Mouse (Mus musculus) lung, postnatal 0 days (tissue): Measurements from ENCODE around the gene Pde10a. TPM values are rescaled to one million over a fixed set of nuclear protein-coding genes. Genes with fewer than 3 reads are reported as not detected.

ENCODE experiments used
- ATAC-seq: fragments of 200-750 bp; cut with Nextera tagmentation; 2 replicates; pipeline ENCODE4 v1.8.0; 2017; ENCODE audit warnings: moderate library complexity
- DNase-seq: peaks from one replicate; pipeline ENCODE4 v3.0.0-alpha.2; 2016; ENCODE audit warnings: low spot score
- H3K27ac ChIP-seq: fragments of 300-500 bp; sonication (generic); 2 replicates; pipeline ENCODE4 v1.5.1; 2014; ENCODE audit warnings: antibody characterized with exemption, mild to moderate bottlenecking, low read length, mixed read lengths
- H3K27me3 ChIP-seq: fragments of 300-500 bp; sonication (generic); replicated peaks from 2 replicates; pipeline ENCODE4 v1.6.1; 2014; ENCODE audit warnings: low read length, mixed read lengths; ENCODE audit not compliant: insufficient read depth
- H3K36me3 ChIP-seq: fragments of 300-500 bp; sonication (generic); 2 replicates; pipeline ENCODE4 v1.6.1; 2014; ENCODE audit warnings: low read length, mixed read lengths; ENCODE audit not compliant: insufficient read depth
- H3K4me1 ChIP-seq: fragments of 300-500 bp; sonication (generic); 2 replicates; pipeline ENCODE4 v1.6.1; 2014; ENCODE audit warnings: antibody characterized with exemption, low read depth, low read length, mixed read lengths; ENCODE audit not compliant: insufficient read depth
- H3K4me2 ChIP-seq: fragments of 300-500 bp; sonication (generic); replicated peaks from 2 replicates; pipeline ENCODE4 v1.6.1; 2014; ENCODE audit warnings: low read depth, mild to moderate bottlenecking, low read length, moderate library complexity, mixed read lengths
- H3K4me3 ChIP-seq: fragments of 300-500 bp; sonication (generic); 2 replicates; pipeline ENCODE4 v1.5.1; 2014; ENCODE audit warnings: low read depth, low read length
- H3K9ac ChIP-seq: fragments of 300-500 bp; sonication (generic); replicated peaks from 2 replicates; pipeline ENCODE4 v1.6.1; 2014; ENCODE audit warnings: low read depth, mild to moderate bottlenecking
- H3K9me3 ChIP-seq: fragments of 300-500 bp; sonication (generic); 2 replicates; pipeline ENCODE4 v1.6.1; 2016; ENCODE audit warnings: low read length, mixed read lengths
- CTCF ChIP-seq: IDR thresholded peaks from 2 replicates; pipeline ENCODE4 v1.5.1; 2016; ENCODE audit warnings: antibody characterized with exemption, mild to moderate bottlenecking
- EP300 ChIP-seq: IDR thresholded peaks from 2 replicates; pipeline ENCODE4 v1.6.1; 2016; ENCODE audit warnings: antibody characterized with exemption, mild to moderate bottlenecking, control low read depth
- WGBS: fragments of 180-500 bp; shearing (Covaris S2); extraction: QIAGEN DNeasy Blood & Tissue Kit; methylation state at CpG from one replicate; pipeline ENCODE4 v1.1.7; 2014; 5-methylcytosine and 5-hydroxymethylcytosine counted together
- polyA plus RNA-seq: library from polyadenylated mRNA; unstranded; fragments of >200 nt; fragmentation: Nextera tagmentation; extraction: Ambion mirVana; gene quantifications from 2 replicates; pipeline ENCODE4 v1.2.1, GENCODE M21; 2015

Gene Pde10a
- polyA plus RNA-seq, 1 experiment from 2014 or later = 0.86 TPM

- DNase-seq (no peak), ATAC-seq (no peak)
- H3K4me1 ChIP-seq = no peaks in the 10 kb centered on the region
- H3K27me3 ChIP-seq = no peaks in the 10 kb centered on the region
- H3K9ac ChIP-seq = no peak overlapping the region
- no peak for TF ChIP-seq CTCF
- H3K4me2 ChIP-seq = no peak overlapping the region
- WGBS = 53% methylated on average over 8 of the region's 8 CpGs
- no peak overlapping the region for H3K27ac ChIP-seq
- no peaks in the 10 kb centered on the region for H3K9me3 ChIP-seq
- no peaks in the 10 kb centered on the region for H3K36me3 ChIP-seq
- no peak overlapping the region for H3K4me3 ChIP-seq
Observed at GRCm38 (mm10) chr17:8929636-8930035, 404.5 kb downstream of the Pde10a start.

- no peaks in the 10 kb centered on the region for H3K4me1 ChIP-seq
- WGBS = 44% methylated on average over 12 of the region's 12 CpGs
- no peak overlapping the region for H3K9ac ChIP-seq
- H3K4me3 ChIP-seq = no peak overlapping the region
- no peak for TF ChIP-seq EP300
- TF ChIP-seq CTCF = no peak
- H3K4me2 ChIP-seq = no peak overlapping the region
- ATAC-seq (peak; percentile 47), DNase-seq (peak; percentile 29)
- no peaks in the 10 kb centered on the region for H3K36me3 ChIP-seq
- H3K27ac ChIP-seq = no peak overlapping the region
- no peaks in the 10 kb centered on the region for H3K9me3 ChIP-seq
- no peaks in the 10 kb centered on the region for H3K27me3 ChIP-seq
Observed at GRCm38 (mm10) chr17:8935604-8936003, 410.4 kb downstream of the Pde10a start.

GRCm38 (mm10) chr17:8936603-8937002 is 411.4 kb downstream of the Pde10a start:
- Histone ChIP-seq H3K4me2 (no peak overlapping the region), H3K4me1 (no peaks in the 10 kb centered on the region), H3K27me3 (no peaks in the 10 kb centered on the region), H3K4me3 (no peak overlapping the region), H3K9me3 (no peaks in the 10 kb centered on the region), H3K36me3 (no peaks in the 10 kb centered on the region), H3K27ac (no peak overlapping the region), H3K9ac (no peak overlapping the region)
- ATAC-seq (no peak), DNase-seq (peak; percentile 75)
- peak; percentile 78 for TF ChIP-seq CTCF
- no peak for TF ChIP-seq EP300
- 1% methylated on average over 4 of the region's 4 CpGs for WGBS

GRCm38 (mm10) chr17:8951588-8951987 is 426.4 kb downstream of the Pde10a start:
- Histone ChIP-seq H3K27me3 (no peaks in the 10 kb centered on the region), H3K9ac (no peak overlapping the region), H3K36me3 (no peaks in the 10 kb centered on the region), H3K4me1 (no peaks in the 10 kb centered on the region), H3K4me2 (no peak overlapping the region), H3K4me3 (no peak overlapping the region), H3K27ac (no peak overlapping the region), H3K9me3 (no peaks in the 10 kb centered on the region)
- TF ChIP-seq CTCF (no peak), EP300 (no peak)
- ATAC-seq (no peak), DNase-seq (no peak)
- 77% methylated on average over 5 of the region's 5 CpGs for WGBS

GRCm38 (mm10) chr17:8952951-8953350 is 427.8 kb downstream of the Pde10a start:
- Histone ChIP-seq H3K9me3 (no peaks in the 10 kb centered on the region), H3K27ac (no peak overlapping the region), H3K4me3 (no peak overlapping the region), H3K27me3 (no peaks in the 10 kb centered on the region), H3K9ac (no peak overlapping the region), H3K4me1 (no peaks in the 10 kb centered on the region), H3K36me3 (no peaks in the 10 kb centered on the region), H3K4me2 (no peak overlapping the region)
- ATAC-seq (no peak), DNase-seq (no peak)
- no peak for TF ChIP-seq EP300
- no peak for TF ChIP-seq CTCF
- WGBS = 85% methylated on average over 8 of the region's 8 CpGs

GRCm38 (mm10) chr17:8958125-8958524 is 433.0 kb downstream of the Pde10a start:
- no peak for ATAC-seq
- WGBS = 75% methylated on average over 6 of the region's 6 CpGs

GRCm38 (mm10) chr17:8960386-8960785 is 435.2 kb downstream of the Pde10a start:
- Histone ChIP-seq H3K36me3 (no peaks in the 10 kb centered on the region), H3K4me2 (no peak overlapping the region), H3K4me1 (no peaks in the 10 kb centered on the region), H3K27me3 (no peaks in the 10 kb centered on the region), H3K9me3 (no peaks in the 10 kb centered on the region), H3K9ac (no peak overlapping the region), H3K4me3 (no peak overlapping the region), H3K27ac (no peak overlapping the region)
- no peak for TF ChIP-seq EP300
- TF ChIP-seq CTCF = no peak
- ATAC-seq = no peak
- 94% methylated on average over 4 of the region's 4 CpGs for WGBS
- DNase-seq = no peak

More at GRCm38 (mm10) chr17:8958125-8958524, 433.0 kb downstream of the Pde10a start:
- Histone ChIP-seq H3K9ac (no peak overlapping the region), H3K4me2 (no peak overlapping the region), H3K27me3 (no peaks in the 10 kb centered on the region), H3K4me1 (no peaks in the 10 kb centered on the region), H3K27ac (no peak overlapping the region), H3K36me3 (no peaks in the 10 kb centered on the region), H3K9me3 (no peaks in the 10 kb centered on the region), H3K4me3 (no peak overlapping the region)
- TF ChIP-seq EP300 (no peak), CTCF (no peak)
- DNase-seq = no peak
